Mouse (Mus musculus) Muller cell, postnatal 12 days (primary cell): ENCODE results near the gene Drg2.

Source experiments
- DNase-seq: peaks from one replicate; pipeline ENCODE4 v3.0.0-alpha.2; 2015; ENCODE audit errors: inconsistent ontology term

Gene Drg2

GRCm38 (mm10) chr11:60469039-60469438, 14.6 kb downstream of the Drg2 start, which contains the start of gene Myo15:
Gene Myo15 (plus strand): TSS chr11:60469339.
- no peak for DNase-seq

GRCm38 (mm10) chr11:60470743-60471142, 16.4 kb downstream of the Drg2 start:
- no peak for DNase-seq

DNA sequence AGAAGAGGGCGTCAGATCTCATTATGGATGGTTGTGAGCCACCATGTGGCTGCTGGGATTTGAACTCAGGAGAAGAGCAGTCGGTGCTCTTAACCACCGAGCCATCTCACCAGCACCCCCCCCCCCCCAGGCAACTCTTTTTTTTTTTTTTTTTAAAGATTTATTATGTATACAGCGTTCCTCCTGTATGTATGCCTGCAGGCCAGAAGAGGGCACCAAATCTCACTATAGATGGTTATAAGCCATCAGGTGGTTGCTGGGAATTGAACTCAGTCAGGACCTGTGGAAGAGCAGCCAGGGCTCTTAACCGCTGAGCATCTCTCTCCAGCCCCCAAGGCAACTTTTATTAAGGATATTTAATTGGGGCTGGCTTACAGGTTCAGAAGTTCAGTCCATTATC, 20.1 kb downstream of the Drg2 start:
- DNase-seq = no peak

DNA sequence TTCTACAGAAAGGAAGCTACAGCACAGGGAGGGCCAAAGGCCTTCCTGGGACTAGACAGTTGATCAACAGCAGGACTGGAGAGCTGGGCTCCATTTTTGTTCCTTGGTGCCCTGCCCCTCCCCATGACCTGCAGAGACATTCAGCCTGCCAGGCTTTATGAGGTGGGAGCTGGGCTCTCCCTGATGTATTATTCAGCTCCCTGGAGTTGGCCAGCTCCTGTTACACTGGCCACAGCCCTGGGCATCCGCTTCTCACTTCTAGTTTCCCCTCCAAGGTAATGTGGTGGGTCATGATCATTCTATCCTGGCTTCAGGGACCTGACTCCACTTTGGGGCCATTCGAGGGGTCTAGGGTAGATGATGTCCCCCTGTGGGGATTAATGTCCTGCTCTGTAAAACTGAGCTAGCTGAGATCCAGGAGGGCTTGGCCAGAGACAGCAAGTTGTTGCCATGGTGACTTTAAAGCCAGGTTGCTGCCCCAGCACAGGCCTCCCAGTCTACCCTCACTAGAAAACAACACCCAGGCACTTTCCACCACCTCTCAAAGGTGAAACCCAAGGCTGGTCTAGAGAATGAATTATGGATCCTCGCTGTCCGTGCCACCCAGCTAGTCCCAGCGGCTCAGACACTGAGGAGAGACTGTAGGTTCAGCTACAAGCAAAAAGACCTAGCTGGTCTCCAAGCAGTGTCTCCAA, 21.4 kb downstream of the Drg2 start:
- no peak for DNase-seq

DNA sequence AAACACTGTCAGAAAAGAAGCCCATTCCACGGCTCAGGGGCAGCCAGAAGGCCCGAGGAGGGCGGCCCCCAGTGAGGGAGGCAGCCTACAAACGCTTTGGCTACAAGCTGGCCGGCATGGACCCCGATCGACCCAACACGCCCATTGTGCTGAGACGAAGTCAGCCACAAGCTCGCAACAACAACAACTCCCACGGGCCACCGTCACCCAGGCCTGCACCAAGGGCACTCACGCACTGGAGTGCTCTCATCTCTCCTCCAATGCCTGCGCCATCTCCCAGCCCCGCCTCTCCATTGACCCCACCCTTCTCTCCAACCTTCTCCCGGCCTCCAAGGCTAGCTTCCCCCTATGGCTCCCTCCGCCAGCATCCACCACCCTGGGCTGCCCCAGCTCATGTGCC, 23.7 kb downstream of the Drg2 start:
- no peak for DNase-seq

DNA sequence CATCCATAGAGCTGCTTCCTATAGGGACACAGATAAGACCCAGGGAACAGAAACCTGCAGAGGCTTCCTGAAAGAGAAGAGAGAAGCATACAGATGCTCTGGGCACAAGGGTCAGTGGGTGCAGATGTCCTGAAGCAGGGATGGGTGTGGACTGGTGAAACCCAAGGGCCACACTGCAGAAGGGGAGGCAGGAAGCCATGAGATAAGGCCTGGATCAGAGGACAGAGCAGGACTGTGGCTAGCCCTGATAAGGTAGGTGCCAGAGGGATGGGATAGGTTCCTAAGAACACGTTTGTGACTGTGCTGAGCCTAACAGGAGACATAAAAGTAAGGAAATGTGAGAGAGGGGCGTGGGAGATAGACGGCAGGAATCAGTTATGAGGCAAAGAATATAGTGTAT, 31.9 kb downstream of the Drg2 start:
- no peak for DNase-seq

DNA sequence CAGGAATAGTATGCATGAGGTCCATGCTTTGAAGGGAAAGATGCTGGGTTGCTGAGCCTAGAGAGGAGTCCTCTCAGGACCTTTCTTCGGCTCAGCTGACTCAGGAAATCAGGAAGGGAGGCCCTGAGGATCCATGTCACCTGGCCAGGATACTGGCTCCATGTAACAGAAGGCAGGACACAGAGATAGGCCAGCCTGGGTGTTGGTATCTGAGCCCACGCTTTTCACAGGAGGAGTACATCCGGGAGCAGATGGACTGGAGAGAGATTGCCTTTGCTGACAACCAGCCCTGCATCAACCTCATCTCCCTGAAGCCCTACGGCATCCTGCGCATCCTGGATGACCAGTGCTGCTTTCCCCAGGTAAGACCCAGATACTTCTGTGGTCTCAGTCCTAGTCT, 38.3 kb downstream of the Drg2 start:
- DNase-seq = no peak

DNA sequence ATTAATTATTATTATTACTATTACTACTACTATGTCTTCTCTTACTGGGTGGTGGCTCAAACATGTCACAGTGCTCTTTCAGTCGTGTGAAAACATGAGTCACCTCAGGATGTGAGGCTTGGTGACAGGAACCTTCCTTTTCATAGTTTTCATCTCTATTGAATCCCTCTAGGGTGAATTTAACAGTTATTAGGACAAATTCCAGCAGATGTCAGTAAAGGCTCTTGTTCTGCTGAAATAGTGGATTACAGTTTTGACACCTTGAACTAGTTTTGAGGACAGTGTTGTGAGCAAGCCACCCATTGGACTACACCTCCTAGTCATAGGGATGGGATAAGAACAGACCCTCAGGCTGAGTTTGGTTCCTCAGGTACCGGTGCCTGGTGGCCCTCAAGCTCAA, 41.3 kb downstream of the Drg2 start:
- peak; percentile 11 for DNase-seq

GRCm38 (mm10) chr11:60507281-60507680, 52.9 kb downstream of the Drg2 start:
- DNase-seq = no peak

GRCm38 (mm10) chr11:60508950-60509349, 54.6 kb downstream of the Drg2 start:
- no peak for DNase-seq

- peak; percentile 27 for DNase-seq
These were observed 55.1 kb downstream of the Drg2 start for GRCm38 (mm10) chr11:60509500-60509899.

DNA sequence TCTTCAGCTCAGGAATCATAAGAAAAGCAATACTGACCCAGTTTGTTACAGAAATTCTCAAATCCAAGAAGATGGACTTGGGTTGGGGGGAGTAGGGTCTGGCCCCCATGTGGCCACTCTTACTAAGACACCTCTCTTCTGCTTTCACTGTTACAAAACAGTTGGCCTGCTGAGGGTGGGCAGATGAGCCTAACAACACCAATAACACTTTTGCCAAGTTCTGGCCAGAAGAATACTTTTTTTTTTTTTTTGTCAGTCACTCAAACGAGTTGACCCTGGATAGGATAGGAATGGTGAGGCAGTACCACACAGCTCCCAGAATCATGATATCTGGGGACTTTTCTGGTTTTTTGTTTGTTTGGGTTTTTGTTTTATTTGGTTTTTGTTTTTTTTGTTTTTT, 57.5 kb downstream of the Drg2 start:
- no peak for DNase-seq

- no peak for DNase-seq
These were observed 58.1 kb downstream of the Drg2 start for GRCm38 (mm10) chr11:60512520-60512919.

- no peak for DNase-seq
These were observed 60.5 kb downstream of the Drg2 start for GRCm38 (mm10) chr11:60514941-60515340.

GRCm38 (mm10) chr11:60518305-60518704, 63.9 kb downstream of the Drg2 start:
- no peak for DNase-seq
